Mouse (Mus musculus) thymus, adult 2 months (tissue): Measurements from ENCODE around the gene Pdss2. TPM values are rescaled to one million over a fixed set of nuclear protein-coding genes. Genes with fewer than 3 reads are reported as not detected.

ENCODE experiments used
- DNase-seq: peaks from one replicate; pipeline ENCODE4 v3.0.0; 2021
- H3K27ac ChIP-seq: fragments of 200-500 bp; 2 replicates; pipeline ENCODE4 v1.5.1; 2012; ENCODE audit warnings: low read length, control low read depth; ENCODE audit not compliant: control insufficient read depth, insufficient read depth
- H3K27me3 ChIP-seq: fragments of 200-500 bp; 2 replicates; pipeline ENCODE4 v1.6.1; 2012; ENCODE audit warnings: mild to moderate bottlenecking, low read length, moderate library complexity, mixed read lengths; ENCODE audit not compliant: control insufficient read depth, insufficient read depth
- H3K36me3 ChIP-seq: fragments of 200-500 bp; 2 replicates; pipeline ENCODE4 v1.6.1; 2012; ENCODE audit warnings: mild to moderate bottlenecking, low read length, moderate library complexity; ENCODE audit not compliant: control insufficient read depth, insufficient read depth
- H3K4me1 ChIP-seq: fragments of 200-500 bp; replicated peaks from 2 replicates; pipeline ENCODE4 v1.6.1; 2012; ENCODE audit warnings: low read length; ENCODE audit not compliant: control insufficient read depth, insufficient read depth
- H3K4me3 ChIP-seq: fragments of 200-500 bp; 2 replicates; pipeline ENCODE4 v1.5.1; 2012; ENCODE audit warnings: mild to moderate bottlenecking, low read length, control low read depth, moderate library complexity; ENCODE audit not compliant: control insufficient read depth, insufficient read depth
- CTCF ChIP-seq: fragments of 200-500 bp; IDR thresholded peaks from 2 replicates; pipeline ENCODE4 v1.5.1; 2012; ENCODE audit warnings: mild to moderate bottlenecking, control low read depth, low read length, moderate library complexity, borderline replicate concordance; ENCODE audit not compliant: control insufficient read depth, poor library complexity, insufficient read depth; ENCODE audit errors: extremely low read depth
- POLR2A ChIP-seq: fragments of 200-500 bp; IDR thresholded peaks from 2 replicates; pipeline ENCODE4 v1.6.1; 2012; ENCODE audit warnings: mild to moderate bottlenecking, low read length, control low read depth, moderate library complexity; ENCODE audit not compliant: control insufficient read depth, poor library complexity, insufficient read depth; ENCODE audit errors: extremely low read depth
- WGBS: fragments of 180-500 bp; shearing (Covaris S2); methylation state at CpG from one replicate; pipeline ENCODE4 v1.1.7; 2018; 5-methylcytosine and 5-hydroxymethylcytosine counted together
- polyA plus RNA-seq: library from polyadenylated mRNA; depleted of rRNA; stranded (reverse); fragments of >200 nt; gene quantifications from 2 replicates; pipeline ENCODE4 v1.2.3, GENCODE M21; 2012

The Pdss2 gene
- polyA plus RNA-seq, 1 experiment: 10.5 TPM

GRCm38 (mm10) chr10:43310781-43311392 is 89.6 kb downstream of the Pdss2 start:
- no peak overlapping the region for H3K27ac ChIP-seq
- DNase-seq: no peak
- 90% methylated on average over 10 of the region's 10 CpGs for WGBS
- TF ChIP-seq CTCF (no peak), POLR2A (no peak)
- H3K4me1 ChIP-seq: no peaks in the 10 kb centered on the region
- no peaks in the 10 kb centered on the region for H3K36me3 ChIP-seq
- H3K27me3 ChIP-seq: no peaks in the 10 kb centered on the region
- H3K4me3 ChIP-seq: no peak overlapping the region

- Histone ChIP-seq H3K4me1 (no peaks in the 10 kb centered on the region), H3K4me3 (no peak overlapping the region), H3K27me3 (no peaks in the 10 kb centered on the region), H3K27ac (no peak overlapping the region), H3K36me3 (no peaks in the 10 kb centered on the region)
- WGBS: 96% methylated on average over 2 of the region's 2 CpGs
- DNase-seq: no peak
- TF ChIP-seq POLR2A (no peak), CTCF (no peak)
These were observed 90.9 kb downstream of the Pdss2 start for GRCm38 (mm10) chr10:43312211-43312610.

GRCm38 (mm10) chr10:43312658-43313417 is 91.6 kb downstream of the Pdss2 start:
- no peak overlapping the region for H3K27ac ChIP-seq
- no peaks in the 10 kb centered on the region for H3K36me3 ChIP-seq
- H3K27me3 ChIP-seq: no peaks in the 10 kb centered on the region
- H3K4me1 ChIP-seq: no peaks in the 10 kb centered on the region
- DNase-seq: no peak
- H3K4me3 ChIP-seq: no peak overlapping the region
- no peak for TF ChIP-seq POLR2A
- no peak for TF ChIP-seq CTCF
- 65% methylated on average over 7 of the region's 7 CpGs for WGBS

GRCm38 (mm10) chr10:43315228-43315627 is 93.9 kb downstream of the Pdss2 start:
- TF ChIP-seq CTCF: no peak
- no peak for TF ChIP-seq POLR2A
- Histone ChIP-seq H3K4me3 (no peak overlapping the region), H3K36me3 (no peaks in the 10 kb centered on the region), H3K27me3 (no peaks in the 10 kb centered on the region), H3K27ac (no peak overlapping the region), H3K4me1 (no peaks in the 10 kb centered on the region)
- DNase-seq: no peak

- H3K4me1 ChIP-seq: no peaks in the 10 kb centered on the region
- no peaks in the 10 kb centered on the region for H3K36me3 ChIP-seq
- no peak for TF ChIP-seq CTCF
- TF ChIP-seq POLR2A: no peak
- no peak for DNase-seq
- no peak overlapping the region for H3K4me3 ChIP-seq
- no peaks in the 10 kb centered on the region for H3K27me3 ChIP-seq
- H3K27ac ChIP-seq: no peak overlapping the region
- 97% methylated on average over 9 of the region's 9 CpGs for WGBS
These were observed 96.2 kb downstream of the Pdss2 start for GRCm38 (mm10) chr10:43317327-43317951.

GRCm38 (mm10) chr10:43321019-43321418 is 99.7 kb downstream of the Pdss2 start:
- H3K27me3 ChIP-seq: no peaks in the 10 kb centered on the region
- H3K4me1 ChIP-seq: peaks cover 5% of the 10 kb centered on the region
- 96% methylated on average over 5 of the region's 5 CpGs for WGBS
- no peak overlapping the region for H3K4me3 ChIP-seq
- no peak for DNase-seq
- H3K27ac ChIP-seq: no peak overlapping the region
- no peaks in the 10 kb centered on the region for H3K36me3 ChIP-seq
- TF ChIP-seq CTCF (no peak), POLR2A (no peak)
